Mouse (Mus musculus): Measurements from ENCODE around the gene Jak3. TPM values are rescaled to one million over a fixed set of nuclear protein-coding genes. Genes with fewer than 3 reads are reported as not detected.
"Not testable (repeated sequence)": the region's sequence is repeated elsewhere in the genome, so short reads cannot be mapped to it uniquely, and the experiment has no call there.

Gene Jak3
- polyA plus RNA-seq, 1 experiment from 2014 or later = 1.4 TPM

GRCm38 (mm10) chr8:71738316-71738715 is 62.2 kb downstream of the Jak3 start:
- H3K27ac ChIP-seq (ENCODE audit: low read depth, low read length); H3K9ac ChIP-seq (ENCODE audit: low read length); H3K4me2 ChIP-seq (ENCODE audit: low read length); H3K27me3 ChIP-seq (replicated peaks; ENCODE audit: control insufficient read depth, insufficient read depth, low read length); H3K9me3 ChIP-seq (replicated peaks; ENCODE audit: control insufficient read depth, low read length); DNase-seq (ENCODE audit: low spot score); H3K36me3 ChIP-seq (ENCODE audit: control insufficient read depth, insufficient read depth, low read length); H3K4me1 ChIP-seq (ENCODE audit: control insufficient read depth, insufficient read depth, low read length); ATAC-seq; H3K4me3 ChIP-seq (ENCODE audit: low read depth, low read length): not testable (repeated sequence)

Small RNA genes within 50 kb of the gene (microRNA-seq; reads per million reads assigned to microRNA genes)
- 0.93 reads per million for gene Mir6769b

Other genes with a start within 250 kb of the Jak3 start
- gene Abhd8, start 212.6 kb upstream of the Jak3 start, polyA plus RNA-seq (2014; fragmentation: Nextera tagmentation; extraction: Ambion mirVana) = 75.7 and 93.7 TPM in 2 replicates
- gene Mrpl34, start 211.3 kb upstream of the Jak3 start, polyA plus RNA-seq (2014; fragmentation: Nextera tagmentation; extraction: Ambion mirVana) = 185 and 214 TPM in 2 replicates
- 207 and 225 TPM in 2 replicates for gene Dda1, start 207.1 kb upstream of the Jak3 start, polyA plus RNA-seq (2014; fragmentation: Nextera tagmentation; extraction: Ambion mirVana)
- 5.4 and 6.3 TPM in 2 replicates for gene Ano8, start 190.3 kb upstream of the Jak3 start, polyA plus RNA-seq (2014; fragmentation: Nextera tagmentation; extraction: Ambion mirVana)
- gene Gtpbp3, start 188.2 kb upstream of the Jak3 start, polyA plus RNA-seq (2014; fragmentation: Nextera tagmentation; extraction: Ambion mirVana) = 2.2 and 3.8 TPM in 2 replicates
- gene Plvap, start 164.5 kb upstream of the Jak3 start, polyA plus RNA-seq (2014; fragmentation: Nextera tagmentation; extraction: Ambion mirVana) = 5.8 and 6.8 TPM in 2 replicates
- 0.11 and 0.13 TPM in 2 replicates for gene Ccdc194, start 150.6 kb upstream of the Jak3 start, polyA plus RNA-seq (2014; fragmentation: Nextera tagmentation; extraction: Ambion mirVana)
- gene Bst2, start 138.8 kb upstream of the Jak3 start, polyA plus RNA-seq (2014; fragmentation: Nextera tagmentation; extraction: Ambion mirVana) = 2.2 and 2.8 TPM in 2 replicates
- gene Mvb12a, start 133.4 kb upstream of the Jak3 start, polyA plus RNA-seq (2014; fragmentation: Nextera tagmentation; extraction: Ambion mirVana) = 65.7 and 71.6 TPM in 2 replicates
- not detected in 2 replicates for gene Tmem221, start 117.4 kb upstream of the Jak3 start, polyA plus RNA-seq (2014; fragmentation: Nextera tagmentation; extraction: Ambion mirVana)
- gene Nxnl1, start 109.7 kb upstream of the Jak3 start, polyA plus RNA-seq (2014; fragmentation: Nextera tagmentation; extraction: Ambion mirVana) = not detected in 2 replicates
- 25.8 and 31.5 TPM in 2 replicates for gene Slc27a1, start 107.4 kb upstream of the Jak3 start, polyA plus RNA-seq (2014; fragmentation: Nextera tagmentation; extraction: Ambion mirVana)
- 233 and 279 TPM in 2 replicates for gene Pgls, start 84.1 kb upstream of the Jak3 start, polyA plus RNA-seq (2014; fragmentation: Nextera tagmentation; extraction: Ambion mirVana)
- gene Fam129c, start 78.6 kb upstream of the Jak3 start, polyA plus RNA-seq (2014; fragmentation: Nextera tagmentation; extraction: Ambion mirVana) = 4.1 and 4.5 TPM in 2 replicates
- gene Colgalt1, start 65.3 kb upstream of the Jak3 start, polyA plus RNA-seq (2014; fragmentation: Nextera tagmentation; extraction: Ambion mirVana) = 45.3 and 47.2 TPM in 2 replicates
- gene Unc13a, start 4.5 kb upstream of the Jak3 start, polyA plus RNA-seq (2014; fragmentation: Nextera tagmentation; extraction: Ambion mirVana) = 13.9 and 16.7 TPM in 2 replicates
- gene Insl3, start 12.9 kb downstream of the Jak3 start, polyA plus RNA-seq (2014; fragmentation: Nextera tagmentation; extraction: Ambion mirVana) = 0.63 TPM in 1 of 2 replicates, not detected in the other
- 0.10 and 0.22 TPM in 2 replicates for gene B3gnt3, start 25.5 kb downstream of the Jak3 start, polyA plus RNA-seq (2014; fragmentation: Nextera tagmentation; extraction: Ambion mirVana)
- gene Fcho1, start 49.4 kb downstream of the Jak3 start, polyA plus RNA-seq (2014; fragmentation: Nextera tagmentation; extraction: Ambion mirVana) = 38.6 and 47.4 TPM in 2 replicates
- 9.1 and 9.3 TPM in 2 replicates for gene Zfp709, start 205.7 kb downstream of the Jak3 start, polyA plus RNA-seq (2014; fragmentation: Nextera tagmentation; extraction: Ambion mirVana)
- 15.4 and 19.7 TPM in 2 replicates for gene Zfp882, start 232.3 kb downstream of the Jak3 start, polyA plus RNA-seq (2014; fragmentation: Nextera tagmentation; extraction: Ambion mirVana)
- gene Zfp617, start 232.3 kb downstream of the Jak3 start, polyA plus RNA-seq (2014; fragmentation: Nextera tagmentation; extraction: Ambion mirVana) = 31.6 and 32.1 TPM in 2 replicates

All from forebrain, embryonic 14.5 days (tissue).